Mouse (Mus musculus): Measurements from ENCODE around the gene Larp4b.

- TF ChIP-seq CTCF (IDR thresholded peaks at IDR 0.05; ENCODE audit: insufficient read depth, low read depth, low read length) (no peak), POLR2A (IDR thresholded peaks at IDR 0.05; ENCODE audit: insufficient read depth, low read depth, low read length) (no peak)
Observed at GRCm38 (mm10) chr13:9106246-9106645, 12.6 kb downstream of the Larp4b start.

Measured in olfactory bulb, adult 2 months (tissue).